Mouse (Mus musculus) adrenal gland, postnatal 0 days (tissue): ENCODE measurements around the gene Ppip5k2. TPM values are rescaled to one million over a fixed set of nuclear protein-coding genes. Genes with fewer than 3 reads are reported as not detected.

ENCODE experiments used
- polyA plus RNA-seq: library from polyadenylated mRNA; unstranded; fragments of >200 nt; fragmentation: Nextera tagmentation; extraction: Ambion mirVana; gene quantifications from 2 replicates; pipeline ENCODE4 v1.2.1, GENCODE M21; 2015

Ppip5k2 gene
- polyA plus RNA-seq = 11.6 and 12.1 TPM in 2 replicates

DNA sequence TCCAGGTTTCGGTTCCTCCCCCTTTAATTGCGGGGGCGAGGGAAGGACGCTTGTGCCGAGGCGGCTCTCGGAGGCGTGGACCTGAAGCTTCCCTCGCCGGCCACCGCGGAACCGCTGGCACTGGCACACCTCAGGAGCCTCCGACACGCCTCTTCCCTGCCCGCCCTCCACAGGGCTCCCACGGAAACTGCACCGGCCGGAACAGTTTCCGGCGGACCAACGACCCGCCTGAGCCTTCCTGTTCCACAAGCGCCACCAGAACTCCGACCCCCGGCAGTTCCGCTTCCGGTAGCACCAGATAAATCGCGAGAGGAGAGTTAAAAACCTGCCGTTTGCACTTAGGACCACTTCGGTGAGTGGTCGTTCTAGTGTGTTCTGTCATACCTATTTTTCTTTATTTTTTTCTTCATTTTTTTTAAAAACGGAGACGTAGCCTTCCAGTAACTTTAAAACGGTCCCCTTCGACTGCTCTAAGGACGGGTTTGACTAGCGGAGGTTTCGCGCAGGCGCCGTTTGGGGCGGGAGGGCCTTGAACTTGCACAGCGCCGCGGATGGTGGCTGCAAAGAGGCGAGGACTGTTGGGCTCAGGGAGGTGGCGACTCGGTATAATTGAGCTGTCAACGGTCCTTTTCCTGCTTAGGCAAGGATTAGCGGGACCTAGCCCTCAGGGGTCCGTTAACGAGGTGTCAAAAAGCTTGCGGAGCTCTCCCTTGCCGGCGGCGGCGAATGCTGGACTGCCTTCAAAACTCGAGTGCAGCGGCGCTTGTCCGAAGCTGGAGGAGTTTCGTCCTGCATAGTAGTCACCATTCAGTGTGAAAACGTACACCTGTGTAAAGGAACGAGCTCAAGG is at the start of gene Ppip5k2, which contains the start of gene Gin1:
TSS of gene Ppip5k2 (minus strand) at position 508 of the 850 bp plus-strand sequence.
TSS of gene Gin1 (plus strand) at position 269 of the 850 bp plus-strand sequence.

DNA sequence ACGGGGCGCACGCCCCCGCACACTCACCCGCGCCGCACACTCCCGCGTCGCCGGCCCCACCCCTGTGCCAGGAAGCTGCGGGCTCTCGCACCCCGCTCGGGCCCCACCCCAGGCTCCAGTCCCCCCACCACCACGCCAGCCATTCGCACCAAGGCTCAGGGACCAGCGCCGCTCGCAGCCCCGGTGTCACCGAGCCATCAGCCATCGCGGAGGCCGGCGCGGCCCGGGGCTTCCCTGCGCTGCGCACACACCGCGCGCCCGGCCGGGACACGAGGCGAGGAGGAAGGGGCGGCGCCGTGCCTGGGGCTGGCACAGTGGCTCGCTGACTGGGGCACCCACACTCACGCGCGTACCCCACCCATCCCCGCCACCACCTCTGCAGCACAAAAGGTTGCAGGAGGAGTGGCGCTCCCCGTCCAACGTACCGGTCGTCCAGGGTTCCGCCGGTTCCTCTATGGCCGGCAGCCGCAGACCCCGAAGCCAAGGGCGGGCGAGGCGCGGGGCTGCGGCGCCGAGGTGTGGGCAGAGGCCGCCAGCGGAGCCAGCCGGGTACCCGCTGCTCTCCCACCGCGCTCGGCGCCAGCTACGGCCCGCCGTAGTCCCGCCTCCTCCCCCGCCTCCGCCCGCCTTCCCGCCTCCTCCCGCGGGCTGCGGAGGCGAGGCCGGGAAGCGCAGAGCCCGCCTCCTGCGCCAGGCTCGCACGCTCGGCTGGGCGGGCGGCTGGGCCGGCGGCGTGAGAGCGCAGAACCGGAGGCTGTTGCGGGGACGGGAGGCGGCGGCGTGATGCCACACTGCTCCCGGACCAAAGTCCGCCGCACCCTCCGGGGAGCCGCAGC is 108.6 kb downstream of the Ppip5k2 start, which contains the start of gene D1Ertd622e:
TSS of gene D1Ertd622e (minus strand) at position 669 of the 836 bp plus-strand sequence.

Other genes starting within 250 kb of the Ppip5k2 start
- 10.6 and 12.7 TPM in 2 replicates for gene D1Ertd622e, start 108.3 kb downstream of the Ppip5k2 start, polyA plus RNA-seq
- gene Gin1, start 239 bp downstream of the Ppip5k2 start, polyA plus RNA-seq = 33.7 and 44.7 TPM in 2 replicates